Mouse (Mus musculus): ENCODE measurements around the gene Cldn15. TPM values are rescaled to one million over a fixed set of nuclear protein-coding genes. Genes with fewer than 3 reads are reported as not detected.
A peak's percentile ranks its signal among the peaks of the same experiment; 100 is the strongest.
"Not testable (repeated sequence)": the region's sequence is repeated elsewhere in the genome, so short reads cannot be mapped to it uniquely, and the experiment has no call there.

Gene Cldn15
- polyA plus RNA-seq, 1 experiment: 0.33 TPM

DNA sequence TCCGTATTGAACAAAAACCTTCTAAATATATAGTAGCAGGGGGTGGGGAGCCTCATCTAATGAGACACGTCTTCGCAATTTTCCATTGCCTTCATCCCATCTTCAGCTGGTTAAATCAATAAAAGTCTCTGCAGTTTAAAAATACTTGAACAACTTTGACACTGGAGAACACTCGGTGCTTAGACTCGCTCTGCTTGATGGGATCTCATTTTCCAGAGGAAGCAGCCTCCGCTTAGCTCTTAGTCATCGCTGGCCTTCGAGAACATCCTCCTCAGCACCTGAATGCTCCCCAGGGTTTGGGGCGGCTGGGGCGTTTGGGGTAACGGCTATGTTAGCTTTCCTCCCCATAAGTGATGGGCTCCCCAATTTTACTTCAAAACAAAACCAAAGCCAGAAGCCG lies 21.3 kb upstream of the Cldn15 start:
- H3K27ac ChIP-seq (ENCODE audit: insufficient read depth, low read length): no peak overlapping the region
- no peak for TF ChIP-seq CTCF (IDR thresholded peaks at IDR 0.05; ENCODE audit: extremely low read depth, insufficient read depth, low read length)
- no peak for TF ChIP-seq POLR2A (IDR thresholded peaks at IDR 0.05; ENCODE audit: extremely low read depth, insufficient read depth, low read length)
- H3K4me3 ChIP-seq (ENCODE audit: insufficient read depth, low read length): no peak overlapping the region
- no peaks in the 10 kb centered on the region for H3K4me1 ChIP-seq (ENCODE audit: control insufficient read depth, insufficient read depth, low read length)

DNA sequence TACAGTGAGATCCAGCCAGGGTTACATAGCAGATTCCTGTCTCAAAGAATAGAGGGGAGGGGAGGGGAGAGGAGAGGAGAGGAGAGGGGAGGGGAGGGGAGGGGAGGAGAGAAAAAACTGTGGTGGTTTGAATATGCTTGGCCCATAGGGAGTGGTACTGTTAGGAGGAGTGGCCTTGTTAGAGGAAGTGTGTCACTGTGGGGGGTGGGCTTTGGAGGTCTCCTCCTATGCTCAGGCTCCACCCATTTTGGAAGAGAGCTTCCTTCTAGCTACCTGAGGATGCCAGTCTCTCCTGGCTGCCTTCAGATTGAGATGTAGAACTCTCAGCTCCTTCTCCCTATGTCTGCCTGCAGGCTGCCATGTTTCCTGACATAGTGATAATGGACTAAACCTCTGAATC lies 18.5 kb upstream of the Cldn15 start:
- Histone ChIP-seq H3K4me3 (ENCODE audit: insufficient read depth, low read length) (no peak overlapping the region), H3K27ac (ENCODE audit: insufficient read depth, low read length) (no peak overlapping the region), H3K4me1 (ENCODE audit: control insufficient read depth, insufficient read depth, low read length) (no peaks in the 10 kb centered on the region)
- no peak for TF ChIP-seq CTCF (IDR thresholded peaks at IDR 0.05; ENCODE audit: extremely low read depth, insufficient read depth, low read length)

DNA sequence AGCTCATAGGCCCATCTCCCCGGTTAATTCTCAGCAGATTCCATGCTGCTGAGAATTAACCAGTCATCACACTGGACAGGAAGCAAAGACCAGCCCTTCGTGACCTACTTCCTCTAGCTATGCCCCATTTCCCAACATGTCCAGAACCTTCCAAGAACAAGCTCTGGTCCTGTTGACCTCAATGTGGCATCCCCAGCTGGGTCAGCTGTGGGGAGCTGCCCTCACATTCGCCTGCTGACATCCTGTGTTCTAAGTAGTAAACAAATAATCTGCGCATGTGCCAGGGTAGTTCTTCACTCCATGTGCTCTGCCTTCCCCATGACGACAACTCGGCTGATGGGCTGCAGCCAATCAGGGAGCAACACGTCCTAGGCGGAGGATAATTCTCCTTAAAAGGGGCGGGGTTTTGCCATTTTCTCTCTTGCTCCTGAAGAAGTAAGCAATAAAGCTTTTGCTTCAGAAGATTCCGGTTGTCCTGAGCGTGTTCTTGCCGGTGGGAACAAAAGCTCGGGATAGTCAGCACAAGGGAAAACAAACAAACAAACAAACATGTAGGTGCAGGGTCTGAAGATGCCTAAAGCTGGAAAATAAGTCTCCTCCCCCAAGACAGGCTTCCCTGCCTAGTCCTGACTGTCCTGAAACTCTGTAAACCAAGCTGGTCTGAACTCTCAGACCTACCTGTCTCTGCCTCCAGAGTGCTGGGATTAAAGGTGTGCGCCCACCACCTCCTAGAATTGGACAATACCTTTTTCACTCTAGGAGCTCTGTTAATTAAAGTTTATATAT lies 16.7 kb upstream of the Cldn15 start:
- H3K27ac ChIP-seq (ENCODE audit: insufficient read depth, low read length); H3K4me3 ChIP-seq (ENCODE audit: insufficient read depth, low read length); H3K4me1 ChIP-seq (ENCODE audit: control insufficient read depth, insufficient read depth, low read length): not testable (repeated sequence)

DNA sequence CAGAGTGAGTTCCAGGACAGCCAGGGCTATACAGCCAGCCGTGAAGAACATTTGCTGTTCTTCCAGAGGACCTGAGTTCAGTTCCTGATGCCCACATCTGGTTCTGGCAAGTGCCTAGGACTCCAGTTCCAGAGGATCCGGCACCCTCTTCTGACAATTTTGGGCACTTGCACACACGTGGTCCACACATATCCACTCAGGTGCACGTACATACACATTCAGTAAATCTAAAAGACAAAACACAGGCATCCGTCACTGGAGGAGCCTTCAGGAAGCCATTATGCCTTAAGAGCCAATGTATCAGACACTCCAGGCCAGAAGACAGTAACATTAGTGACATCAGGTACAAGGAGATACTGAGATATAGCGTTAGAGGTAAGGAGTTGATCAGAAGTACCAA lies 15.9 kb upstream of the Cldn15 start:
- Histone ChIP-seq H3K4me3 (ENCODE audit: insufficient read depth, low read length) (no peak overlapping the region), H3K4me1 (ENCODE audit: control insufficient read depth, insufficient read depth, low read length) (0 out of 2 replicates have a peak, but pooled peaks cover 5% of the 10 kb centered on the region), H3K27ac (ENCODE audit: insufficient read depth, low read length) (no peak overlapping the region)
- TF ChIP-seq POLR2A (IDR thresholded peaks at IDR 0.05; ENCODE audit: extremely low read depth, insufficient read depth, low read length): no peak
- TF ChIP-seq CTCF (IDR thresholded peaks at IDR 0.05; ENCODE audit: extremely low read depth, insufficient read depth, low read length): no peak

DNA sequence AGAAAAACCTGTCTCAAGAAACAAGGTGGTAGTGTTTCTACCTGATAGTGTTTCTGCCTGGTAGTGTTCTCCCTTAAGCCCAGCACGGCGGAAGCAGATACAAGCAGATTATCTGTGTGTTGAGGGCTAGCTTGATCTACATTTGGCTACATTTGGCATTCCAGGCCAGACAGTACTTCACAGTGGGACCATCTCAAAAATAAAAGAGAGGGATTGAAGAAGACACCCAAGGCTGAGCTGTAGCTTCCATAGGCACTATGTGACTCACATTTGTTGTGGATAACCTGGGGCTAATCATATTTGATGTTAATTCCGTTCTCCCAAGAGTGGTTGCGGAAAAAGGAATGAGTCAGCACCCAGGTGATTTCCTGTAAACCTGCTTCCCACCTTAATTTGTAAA lies 14.3 kb upstream of the Cldn15 start:
- no peak for TF ChIP-seq CTCF (IDR thresholded peaks at IDR 0.05; ENCODE audit: extremely low read depth, insufficient read depth, low read length)
- TF ChIP-seq POLR2A (IDR thresholded peaks at IDR 0.05; ENCODE audit: extremely low read depth, insufficient read depth, low read length): no peak
- peaks cover 7% of the 10 kb centered on the region; the same call in 1 of the 2 replicates for H3K4me1 ChIP-seq (ENCODE audit: control insufficient read depth, insufficient read depth, low read length)
- H3K4me3 ChIP-seq (ENCODE audit: insufficient read depth, low read length): no peak overlapping the region
- H3K27ac ChIP-seq (ENCODE audit: insufficient read depth, low read length): no peak overlapping the region

DNA sequence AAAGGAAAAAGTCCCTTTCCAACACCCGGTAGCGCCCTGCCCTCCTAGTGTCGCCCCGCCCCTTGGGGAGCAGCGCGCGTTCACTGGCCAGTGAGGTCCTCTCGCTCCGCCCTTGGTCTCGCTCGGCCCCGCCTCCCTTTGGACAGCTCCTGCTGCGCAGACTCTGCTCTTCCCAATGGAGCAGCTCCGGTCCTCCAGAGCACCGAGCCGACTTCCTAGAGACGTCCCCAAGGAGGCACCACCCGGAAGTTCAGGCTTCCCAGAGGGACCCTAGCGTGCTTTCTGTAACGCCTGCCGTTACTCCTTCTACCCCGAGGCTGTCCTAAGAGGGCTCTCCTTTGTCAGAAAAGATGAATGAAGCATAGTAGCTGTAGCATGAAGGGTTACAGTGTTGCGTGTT lies 13.4 kb upstream of the Cldn15 start, which contains the start of gene Fis1:
Gene Fis1 (plus strand): TSS at position 261 of the 400 bp plus-strand sequence.
- H3K4me3 ChIP-seq (ENCODE audit: insufficient read depth, low read length): peak within 1 kb of the TSS; percentile 92
- peaks cover 7% of the 10 kb centered on the region; the same call in 1 of the 2 replicates for H3K4me1 ChIP-seq (ENCODE audit: control insufficient read depth, insufficient read depth, low read length)
- H3K27ac ChIP-seq (ENCODE audit: insufficient read depth, low read length): no peak within 1 kb of the TSS
- no peak for TF ChIP-seq CTCF (IDR thresholded peaks at IDR 0.05; ENCODE audit: extremely low read depth, insufficient read depth, low read length)
- TF ChIP-seq POLR2A (IDR thresholded peaks at IDR 0.05; ENCODE audit: extremely low read depth, insufficient read depth, low read length): peak; percentile 86

DNA sequence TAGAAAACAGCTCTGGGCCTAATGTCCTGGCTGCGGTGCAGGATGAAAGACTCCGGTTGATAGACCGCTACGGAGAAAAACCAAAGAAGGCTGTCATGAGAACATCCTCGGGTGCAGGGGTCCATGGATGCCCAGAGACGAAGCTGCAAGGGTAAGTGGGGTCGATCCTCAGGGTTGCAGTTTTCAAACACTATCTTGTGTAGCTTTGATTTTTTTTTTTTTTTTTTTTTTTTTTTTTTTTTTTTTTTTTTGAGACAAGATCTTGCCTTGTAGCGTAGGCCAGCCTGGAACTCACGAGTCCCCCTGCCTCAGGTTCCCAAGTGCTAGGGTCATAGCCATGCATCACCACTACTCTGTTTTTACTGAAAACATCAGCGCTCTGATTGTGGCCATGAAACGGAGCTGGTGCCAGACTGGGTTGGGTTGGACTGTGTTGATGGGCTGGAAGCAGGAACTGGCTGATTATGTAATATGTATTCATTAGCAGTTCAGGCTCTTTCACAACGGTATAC lies 12.9 kb upstream of the Cldn15 start:
- TF ChIP-seq POLR2A (IDR thresholded peaks at IDR 0.05; ENCODE audit: extremely low read depth, insufficient read depth, low read length): peak; percentile 57; the same call in 1 of the 2 replicates
- TF ChIP-seq CTCF (IDR thresholded peaks at IDR 0.05; ENCODE audit: extremely low read depth, insufficient read depth, low read length): no peak
- Histone ChIP-seq H3K27ac (ENCODE audit: insufficient read depth, low read length) (no peak overlapping the region), H3K4me3 (ENCODE audit: insufficient read depth, low read length) (peak overlapping the region; percentile 92), H3K4me1 (ENCODE audit: control insufficient read depth, insufficient read depth, low read length) (peaks cover 7% of the 10 kb centered on the region)

DNA sequence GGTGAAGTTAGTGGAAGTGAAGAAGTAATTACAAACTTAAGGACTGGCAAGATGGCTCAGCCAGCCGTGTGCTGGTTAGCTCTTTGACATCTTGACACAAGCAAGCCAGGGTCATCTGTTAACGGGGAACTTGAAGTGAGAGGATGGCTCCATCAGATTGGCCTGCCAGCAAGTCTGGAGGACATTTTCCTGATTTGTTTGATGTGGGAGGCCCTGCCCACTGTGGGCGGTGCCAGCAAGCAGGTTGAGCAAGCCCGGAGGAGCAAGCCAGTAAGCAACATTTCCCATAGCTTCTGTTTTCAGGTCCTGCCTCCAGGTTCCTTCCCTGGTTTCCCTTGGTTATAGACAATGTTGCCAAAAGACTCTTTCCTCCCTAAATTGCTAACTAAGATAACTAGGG lies 10.8 kb upstream of the Cldn15 start:
- no peak for TF ChIP-seq POLR2A (IDR thresholded peaks at IDR 0.05; ENCODE audit: extremely low read depth, insufficient read depth, low read length)
- no peak for TF ChIP-seq CTCF (IDR thresholded peaks at IDR 0.05; ENCODE audit: extremely low read depth, insufficient read depth, low read length)
- no peak overlapping the region for H3K27ac ChIP-seq (ENCODE audit: insufficient read depth, low read length)
- peaks cover 9% of the 10 kb centered on the region for H3K4me1 ChIP-seq (ENCODE audit: control insufficient read depth, insufficient read depth, low read length)
- no peak overlapping the region for H3K4me3 ChIP-seq (ENCODE audit: insufficient read depth, low read length)

DNA sequence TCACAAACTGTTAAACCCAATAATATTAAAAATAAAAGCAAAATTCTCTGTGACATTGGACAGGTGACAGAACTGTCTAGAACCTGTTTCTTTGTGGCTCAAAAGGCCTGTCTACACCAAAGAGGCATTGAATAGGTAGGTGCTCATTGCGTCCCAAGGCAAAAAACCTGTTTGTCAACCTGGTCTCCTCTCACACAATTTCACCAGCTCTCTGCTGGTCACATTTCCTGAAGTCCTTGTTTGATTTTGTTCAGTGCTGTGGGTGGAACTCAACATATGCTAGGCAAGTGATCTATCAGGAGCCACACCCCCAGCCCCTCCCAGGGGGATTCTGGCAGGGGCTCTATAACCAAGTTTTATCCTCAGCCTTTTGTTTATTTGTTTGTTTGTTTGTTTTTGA lies 9.2 kb upstream of the Cldn15 start:
- no peak overlapping the region for H3K4me3 ChIP-seq (ENCODE audit: insufficient read depth, low read length)
- TF ChIP-seq POLR2A (IDR thresholded peaks at IDR 0.05; ENCODE audit: extremely low read depth, insufficient read depth, low read length): no peak
- TF ChIP-seq CTCF (IDR thresholded peaks at IDR 0.05; ENCODE audit: extremely low read depth, insufficient read depth, low read length): no peak
- H3K4me1 ChIP-seq (ENCODE audit: control insufficient read depth, insufficient read depth, low read length): peaks cover 9% of the 10 kb centered on the region
- no peak overlapping the region for H3K27ac ChIP-seq (ENCODE audit: insufficient read depth, low read length)

DNA sequence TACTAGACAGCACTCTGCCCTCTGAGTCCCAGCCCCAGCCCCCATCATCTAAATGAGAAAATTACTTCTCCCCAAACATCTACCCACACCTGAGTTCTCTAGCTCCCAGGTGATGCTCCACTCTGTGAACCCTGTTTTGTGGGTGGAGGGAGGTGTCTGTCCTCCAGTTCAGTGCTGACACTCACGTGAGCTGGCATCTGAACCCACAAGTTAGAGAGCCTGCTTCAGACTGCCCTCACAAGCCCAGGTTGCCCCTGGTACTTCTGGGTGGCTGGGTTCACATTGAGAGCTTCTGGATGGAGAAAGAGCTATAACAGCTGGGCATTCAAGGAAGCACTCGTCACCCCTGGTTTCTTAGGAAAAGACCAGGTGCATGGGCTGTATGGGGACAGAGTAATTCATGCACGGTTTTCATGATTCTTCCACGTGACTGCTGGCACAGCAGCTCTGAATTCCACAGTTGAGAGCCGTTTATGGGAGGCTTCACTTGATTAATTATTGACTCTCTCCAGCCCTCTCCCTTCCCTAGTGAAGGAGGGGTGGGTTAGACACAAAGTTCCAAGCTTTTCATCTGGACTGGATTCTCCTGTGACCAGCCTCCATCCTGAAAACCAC lies 7.3 kb upstream of the Cldn15 start:
- H3K4me1 ChIP-seq (ENCODE audit: control insufficient read depth, insufficient read depth, low read length): peaks cover 9% of the 10 kb centered on the region
- no peak overlapping the region for H3K4me3 ChIP-seq (ENCODE audit: insufficient read depth, low read length)
- no peak overlapping the region for H3K27ac ChIP-seq (ENCODE audit: insufficient read depth, low read length)
- no peak for TF ChIP-seq CTCF (IDR thresholded peaks at IDR 0.05; ENCODE audit: extremely low read depth, insufficient read depth, low read length)
- TF ChIP-seq POLR2A (IDR thresholded peaks at IDR 0.05; ENCODE audit: extremely low read depth, insufficient read depth, low read length): no peak
